Mouse (Mus musculus) c-Kit-positive CD71-positive TER-119-negative erythroid progenitor cells, embryonic 14.5 days (primary cell): ENCODE data around the gene Usp31.

Experiments
- DNase-seq: peaks from one replicate; pipeline ENCODE4 v3.0.0-alpha.2; 2013; ENCODE audit warnings: low read depth

The Usp31 gene

DNA sequence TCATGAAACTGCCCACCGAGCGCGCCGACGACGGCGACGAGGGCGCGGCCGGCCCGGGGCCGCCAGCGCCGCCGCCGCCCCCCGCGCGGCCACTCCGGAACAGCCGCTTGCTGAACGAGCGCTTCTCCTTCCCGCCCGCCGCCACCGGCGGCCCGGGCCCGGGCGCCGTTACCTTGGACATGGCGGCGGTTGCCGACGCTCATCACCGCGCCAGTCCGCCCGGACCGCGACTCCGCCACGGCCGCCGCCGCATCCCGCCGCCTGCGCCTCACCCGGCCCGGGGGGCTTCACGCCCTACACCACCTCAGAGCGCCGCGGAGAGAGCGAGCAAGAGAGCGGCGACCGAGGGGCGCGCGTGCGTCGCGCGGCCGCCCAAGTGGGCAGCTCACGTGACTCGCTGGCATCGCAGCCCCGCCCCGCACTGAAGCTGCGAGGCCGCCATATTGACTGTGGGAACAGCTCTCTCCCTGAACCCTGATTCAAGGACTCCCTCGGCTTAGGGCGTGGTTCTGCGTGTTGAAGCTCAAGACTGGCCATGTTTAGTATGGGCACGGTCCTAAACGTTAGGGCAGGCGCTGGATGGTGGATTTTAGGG lies at the start of gene Usp31:
TSS of gene Usp31 (minus strand) at position 181 of the 595 bp plus-strand sequence.
- peak; percentile 89 for DNase-seq

- no peak for DNase-seq
Observed at GRCm38 (mm10) chr7:121754748-121755147, 47.7 kb upstream of the Usp31 start.

GRCm38 (mm10) chr7:121750244-121750643 lies 43.2 kb upstream of the Usp31 start:
- no peak for DNase-seq

- no peak for DNase-seq
Observed at GRCm38 (mm10) chr7:121737511-121738415, 30.7 kb upstream of the Usp31 start.

DNA sequence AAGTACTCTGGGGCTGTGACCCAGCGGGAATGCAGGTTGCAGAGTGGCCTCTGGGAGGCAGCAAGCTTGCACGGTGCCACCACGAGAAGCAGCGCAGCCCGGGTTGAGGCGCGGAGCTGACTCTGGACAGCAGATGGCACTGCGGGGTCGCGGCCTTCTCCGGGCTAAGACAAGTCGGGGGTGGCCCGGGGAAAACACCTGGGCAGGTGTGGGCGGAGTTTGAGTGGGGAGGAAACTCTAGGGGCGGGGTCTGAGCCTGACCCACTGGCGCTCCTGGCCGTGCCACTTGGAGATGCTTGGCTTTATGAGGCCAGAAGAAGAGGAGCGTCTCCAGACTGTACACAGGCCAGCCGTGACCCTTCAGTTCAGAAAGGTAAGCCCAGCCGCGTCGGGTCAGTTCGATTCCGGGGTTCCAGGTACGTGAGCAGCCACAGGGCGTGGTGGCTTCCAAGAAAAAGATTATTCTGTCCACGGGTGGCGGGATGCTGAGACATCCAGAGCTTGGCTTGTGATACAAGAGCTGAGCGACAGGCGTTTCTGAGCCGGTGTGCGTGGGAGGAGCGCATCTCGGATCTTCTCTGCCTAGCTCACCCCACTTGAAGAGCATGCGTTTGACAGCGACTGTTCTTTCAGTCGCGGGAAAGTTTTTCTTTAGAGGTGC lies 27.2 kb upstream of the Usp31 start, which contains the start of gene Scnn1g:
TSS of gene Scnn1g (plus strand) at position 309 of the 661 bp plus-strand sequence.
- DNase-seq, result peak; percentile 45

DNA sequence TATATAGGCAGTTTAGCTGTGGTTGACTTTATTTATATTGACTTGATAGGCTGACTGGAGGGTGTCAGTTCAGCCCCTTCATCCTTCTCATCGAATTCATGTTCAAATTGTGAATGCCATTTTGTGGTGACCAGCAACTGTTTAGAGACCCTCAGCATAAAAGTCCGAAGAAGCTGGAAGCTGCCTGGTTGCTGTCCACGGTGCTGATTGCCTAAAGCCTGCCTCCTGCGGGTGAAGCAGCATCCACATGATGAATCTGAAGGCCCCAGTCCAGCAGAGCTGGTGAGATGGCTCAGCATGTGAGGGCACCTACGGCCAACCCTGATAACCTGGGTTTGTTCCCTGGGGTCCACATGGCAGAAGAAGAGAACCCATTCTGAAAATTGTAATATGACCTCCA lies 23.2 kb upstream of the Usp31 start:
- peak; percentile 25 for DNase-seq

- no peak for DNase-seq
Observed at GRCm38 (mm10) chr7:121717031-121717430, 10.0 kb upstream of the Usp31 start.

GRCm38 (mm10) chr7:121711171-121711570 lies 4.1 kb upstream of the Usp31 start:
- DNase-seq, result no peak

DNA sequence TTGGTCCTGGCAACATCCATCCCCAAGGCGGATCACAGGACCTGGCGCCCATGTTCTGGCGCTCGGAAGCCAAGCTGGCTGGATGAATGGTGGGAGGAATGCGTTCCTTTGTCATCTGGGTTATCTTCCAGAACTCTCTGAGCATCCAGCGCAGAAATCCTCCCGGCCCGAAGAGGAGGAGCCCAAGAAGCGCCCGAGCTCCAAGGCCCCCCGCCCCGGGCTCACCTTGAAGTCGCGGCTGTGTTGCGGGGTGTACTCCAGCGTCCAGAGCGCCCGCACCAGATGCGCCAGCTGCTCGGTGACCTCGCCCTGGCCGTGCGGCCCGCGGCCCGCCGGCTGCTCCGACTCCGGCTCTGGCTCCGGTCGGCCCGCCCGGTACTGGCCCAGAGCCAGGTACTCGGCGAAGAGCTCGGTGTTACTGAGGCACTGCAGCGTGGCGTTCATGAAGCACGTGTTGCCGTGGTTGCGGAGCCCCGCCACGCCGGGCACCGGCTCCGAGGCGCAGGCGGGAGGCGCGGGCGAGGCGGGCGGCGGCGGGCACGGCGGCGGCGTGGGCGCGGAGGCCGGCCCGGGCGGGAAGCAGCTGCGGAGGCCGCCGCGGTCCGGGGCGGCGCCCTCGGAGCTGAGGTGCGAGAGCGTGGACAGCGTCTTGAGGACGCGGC lies 511 bp downstream of the Usp31 start:
- peak; percentile 4 for DNase-seq

- no peak for DNase-seq
Observed at GRCm38 (mm10) chr7:121705051-121705450, 2.0 kb downstream of the Usp31 start.

DNA sequence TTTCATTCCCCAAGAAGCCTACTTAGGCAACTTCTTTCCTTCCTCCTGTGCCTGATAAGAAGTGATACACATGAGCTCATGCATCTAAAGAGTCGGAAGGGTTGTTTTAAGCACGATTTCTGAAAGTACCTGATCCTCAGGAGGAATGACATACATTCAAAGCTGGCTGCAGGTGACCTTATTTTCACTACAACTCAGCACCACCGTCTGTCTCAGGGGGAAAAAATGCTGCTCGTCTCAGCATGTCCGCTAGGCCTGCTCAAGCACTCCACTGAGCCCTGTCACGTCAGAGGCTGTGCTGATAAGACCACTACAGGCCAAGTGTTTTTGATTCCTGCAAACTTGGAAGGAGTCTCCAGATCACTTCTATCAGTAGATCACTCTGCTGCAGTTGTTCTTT lies 5.1 kb downstream of the Usp31 start:
- no peak for DNase-seq

- no peak for DNase-seq
Observed at GRCm38 (mm10) chr7:121700480-121700879, 6.6 kb downstream of the Usp31 start.

- DNase-seq, result no peak
Observed at GRCm38 (mm10) chr7:121699218-121699617, 7.8 kb downstream of the Usp31 start.

- DNase-seq, result no peak
Observed at GRCm38 (mm10) chr7:121697574-121697973, 9.5 kb downstream of the Usp31 start.

DNA sequence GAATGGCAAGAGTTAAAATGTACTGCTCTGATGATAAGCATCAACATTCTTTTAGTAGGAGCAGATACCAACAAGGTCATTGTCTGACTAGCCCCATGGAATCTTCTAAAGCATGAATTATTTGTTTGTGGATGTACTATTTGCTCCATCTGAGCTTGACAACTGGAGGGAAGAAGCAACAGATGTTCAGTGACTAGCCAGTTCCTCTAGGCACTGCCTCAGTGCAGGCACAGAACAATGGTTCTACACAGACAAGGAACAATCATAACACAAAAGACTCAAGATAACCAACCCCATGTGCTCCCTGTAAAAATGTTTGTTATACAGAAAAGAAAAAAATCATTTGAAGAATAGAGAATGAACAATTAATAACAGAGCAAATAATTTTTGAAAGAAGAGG lies 9.9 kb downstream of the Usp31 start:
- no peak for DNase-seq

DNA sequence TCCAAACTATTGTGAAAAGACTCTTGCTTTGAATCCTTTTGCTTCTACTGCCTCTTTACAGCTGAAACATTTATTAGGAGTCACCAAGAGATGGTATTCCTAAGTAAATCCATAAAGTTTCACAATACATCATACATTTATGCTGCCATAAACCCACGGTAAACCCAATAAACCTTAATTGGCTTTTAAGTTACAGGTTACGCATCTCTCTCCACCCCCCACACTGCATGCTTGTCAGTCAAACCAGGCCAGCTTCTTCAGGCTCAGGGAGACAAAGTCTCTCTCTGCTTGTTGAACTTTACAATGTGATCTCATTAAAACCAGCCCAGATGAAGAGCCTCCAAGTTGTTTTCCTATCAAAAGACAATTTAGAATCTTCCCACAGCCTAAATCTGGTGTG lies 15.2 kb downstream of the Usp31 start:
- no peak for DNase-seq

GRCm38 (mm10) chr7:121689338-121689737 lies 17.7 kb downstream of the Usp31 start:
- no peak for DNase-seq

DNA sequence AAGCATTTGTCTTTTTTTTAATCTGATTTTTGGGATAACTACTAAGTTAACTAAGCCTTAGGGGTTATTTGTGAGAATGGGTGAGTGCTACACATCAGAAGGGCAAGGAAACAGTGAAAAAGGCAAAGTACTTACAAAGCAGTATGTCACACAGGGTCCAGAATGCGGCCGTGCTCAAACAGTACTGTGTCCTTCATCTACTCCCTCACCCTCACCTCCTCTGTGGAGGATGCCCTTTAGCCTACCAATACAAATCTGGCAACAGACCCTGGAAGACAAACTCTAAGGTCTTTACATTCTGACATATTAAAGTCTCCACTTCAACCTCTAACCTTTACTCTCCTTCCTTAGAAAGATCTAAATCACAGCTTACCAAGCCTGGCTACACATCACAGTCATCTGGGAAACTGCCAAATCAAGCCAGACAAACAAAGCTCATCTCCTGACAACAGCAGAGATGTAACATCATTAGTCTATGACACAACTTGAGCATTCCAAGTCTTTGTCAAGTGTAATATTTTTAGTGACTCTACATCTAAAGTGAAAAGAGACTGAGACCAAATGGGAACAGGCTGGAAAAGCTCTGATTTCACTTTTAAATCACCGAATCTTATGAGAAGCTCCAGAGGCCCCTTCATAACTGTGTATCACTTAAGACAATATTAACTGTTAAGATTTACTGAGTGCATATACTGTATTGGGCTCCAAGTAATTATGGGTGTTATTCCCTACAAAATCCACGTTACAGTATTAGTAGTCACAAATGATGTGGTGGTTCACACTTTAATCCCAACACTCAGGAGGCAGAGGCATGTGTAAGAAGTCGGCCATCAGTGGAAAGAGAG lies 21.7 kb downstream of the Usp31 start:
- no peak for DNase-seq

DNA sequence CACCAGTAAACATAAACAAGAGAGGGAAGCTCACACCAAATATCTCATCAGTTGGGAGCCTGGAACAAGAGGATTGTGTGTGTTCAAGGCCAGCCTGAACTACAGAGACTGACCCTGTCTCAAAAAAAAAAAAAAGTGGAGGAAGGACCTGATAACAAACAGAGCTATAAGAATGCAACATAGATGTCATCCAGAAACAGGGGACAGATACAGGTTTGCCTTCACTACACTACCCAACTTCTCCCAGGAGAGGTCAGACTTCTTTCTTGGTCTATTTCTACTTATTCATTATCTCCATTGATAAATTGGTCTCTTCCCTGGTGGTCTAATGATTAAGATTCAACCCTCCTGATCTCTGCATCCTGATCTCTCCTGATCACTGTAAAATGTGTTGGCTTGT lies 25.9 kb downstream of the Usp31 start:
- DNase-seq, result no peak

DNA sequence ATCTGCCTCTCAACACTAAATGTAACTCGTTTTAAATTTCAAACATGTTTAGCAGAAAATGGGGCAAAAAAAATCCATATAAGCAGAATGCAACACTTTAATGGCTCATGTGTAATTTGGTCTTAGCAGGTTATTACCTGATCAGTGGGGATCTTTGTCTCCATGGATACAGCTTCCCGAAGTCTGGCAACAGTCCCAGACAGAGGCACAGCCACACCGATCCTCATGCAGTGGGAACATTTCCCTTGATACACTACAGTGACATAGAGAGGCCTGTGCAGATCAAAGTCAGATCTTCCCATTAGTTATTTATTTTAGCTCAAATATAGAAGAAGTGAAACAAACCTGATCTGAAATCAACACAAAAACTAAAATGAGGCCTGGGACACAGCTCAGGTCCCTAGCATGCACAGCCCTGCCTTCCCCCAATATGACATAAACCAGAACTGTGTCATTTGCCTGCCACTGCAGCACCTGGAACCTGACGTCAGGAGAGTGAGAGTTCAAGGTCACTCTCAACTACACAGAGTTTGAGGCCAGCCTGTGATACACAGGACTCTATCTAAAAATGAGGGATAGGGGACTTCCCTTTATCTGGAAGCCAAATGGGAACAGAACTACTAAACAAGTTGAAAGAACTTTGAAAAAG lies 29.8 kb downstream of the Usp31 start:
- no peak for DNase-seq

- DNase-seq, result no peak
Observed at GRCm38 (mm10) chr7:121660705-121661104, 46.3 kb downstream of the Usp31 start.
